Mouse (Mus musculus): ENCODE results near the gene Xrra1. TPM values are rescaled to one million over a fixed set of nuclear protein-coding genes. Genes with fewer than 3 reads are reported as not detected.
"Not testable (repeated sequence)": the region's sequence is repeated elsewhere in the genome, so short reads cannot be mapped to it uniquely, and the experiment has no call there.

Gene Xrra1
- total RNA-seq, 2 experiments from 2014 or later, result 0.64 to 1.4 TPM

- no peak for DNase-seq
- intact Hi-C loops (cut with DNase I), result no loop called here
These were observed 85.6 kb downstream of the Xrra1 start for GRCm38 (mm10) chr7:99944520-99944919.

GRCm38 (mm10) chr7:99945012-99945411 is 86.1 kb downstream of the Xrra1 start:
- DNase-seq; intact Hi-C loops (cut with DNase I): not testable (repeated sequence)

- DNase-seq, result no peak
- intact Hi-C loops (cut with DNase I), result no loop called here
These were observed 87.0 kb downstream of the Xrra1 start for GRCm38 (mm10) chr7:99945939-99946338.

- intact Hi-C loops (cut with DNase I), result no loop called here
- DNase-seq, result no peak
These were observed 87.4 kb downstream of the Xrra1 start for GRCm38 (mm10) chr7:99946356-99946755.

GRCm38 (mm10) chr7:99947329-99947728 is 88.4 kb downstream of the Xrra1 start:
- DNase-seq, result peak; percentile 35
- intact Hi-C loops (cut with DNase I), result no loop called here

GRCm38 (mm10) chr7:99953442-99954098 is 94.7 kb downstream of the Xrra1 start:
- intact Hi-C loops (cut with DNase I), result no loop called here
- no peak for DNase-seq

GRCm38 (mm10) chr7:99954212-99954611 is 95.3 kb downstream of the Xrra1 start:
- DNase-seq, result no peak
- intact Hi-C loops (cut with DNase I), result no loop called here

GRCm38 (mm10) chr7:99956095-99956494 is 97.2 kb downstream of the Xrra1 start:
- intact Hi-C loops (cut with DNase I), result no loop called here
- DNase-seq, result no peak

GRCm38 (mm10) chr7:99957226-99957965 is 98.5 kb downstream of the Xrra1 start:
- DNase-seq, result no peak

GRCm38 (mm10) chr7:99960571-99960970 is 101.7 kb downstream of the Xrra1 start:
- intact Hi-C loops (cut with DNase I), result not testable (repeated sequence)

More at GRCm38 (mm10) chr7:99957226-99957965, 98.5 kb downstream of the Xrra1 start:
- intact Hi-C loops (cut with DNase I), result no loop called here

GRCm38 (mm10) chr7:99961518-99961917 is 102.6 kb downstream of the Xrra1 start:
- DNase-seq, result no peak
- intact Hi-C loops (cut with DNase I), result no loop called here

More at GRCm38 (mm10) chr7:99960571-99960970, 101.7 kb downstream of the Xrra1 start:
- not testable (repeated sequence) for DNase-seq

GRCm38 (mm10) chr7:99962536-99963236 is 103.8 kb downstream of the Xrra1 start:
- intact Hi-C loops (cut with DNase I), result no loop called here
- no peak for DNase-seq

GRCm38 (mm10) chr7:99963237-99963860 is 104.4 kb downstream of the Xrra1 start:
- intact Hi-C loops (cut with DNase I), result no loop called here
- no peak for DNase-seq

GRCm38 (mm10) chr7:99965020-99965841 is 106.3 kb downstream of the Xrra1 start:
- intact Hi-C loops (cut with DNase I), result no loop called here
- DNase-seq, result peak; percentile 23

- DNase-seq, result no peak
- intact Hi-C loops (cut with DNase I), result no loop called here
These were observed 107.2 kb downstream of the Xrra1 start for GRCm38 (mm10) chr7:99966011-99966721.

Data from left cerebral cortex, postnatal 4 days (tissue).